Mouse (Mus musculus) heart, postnatal 0 days (tissue): Measurements from ENCODE around the gene Gm45021. TPM values are rescaled to one million over a fixed set of nuclear protein-coding genes. Genes with fewer than 3 reads are reported as not detected.
A peak's percentile ranks its signal among the peaks of the same experiment; 100 is the strongest.

Experiments used
- ATAC-seq: fragments of 200-750 bp; cut with Nextera tagmentation; 2 replicates; pipeline ENCODE4 v1.8.0; 2017; ENCODE audit warnings: low read depth, moderate number of reproducible peaks, moderate library complexity; ENCODE audit not compliant: insufficient read depth
- DNase-seq: peaks from one replicate; pipeline ENCODE4 v3.0.0-alpha.2; 2016; ENCODE audit warnings: low spot score
- H3K27ac ChIP-seq: fragments of 300-500 bp; sonication (generic); 2 replicates; pipeline ENCODE4 v1.5.1; 2014; ENCODE audit warnings: low read depth, mild to moderate bottlenecking
- H3K27me3 ChIP-seq: fragments of 300-500 bp; sonication (generic); 2 replicates; pipeline ENCODE4 v1.6.1; 2014; ENCODE audit warnings: low read length, mixed read lengths; ENCODE audit not compliant: control insufficient read depth, insufficient read depth
- H3K36me3 ChIP-seq: fragments of 300-500 bp; sonication (generic); replicated peaks from 2 replicates; pipeline ENCODE4 v1.6.1; 2014; ENCODE audit warnings: low read length, mixed read lengths; ENCODE audit not compliant: control insufficient read depth, insufficient read depth
- H3K4me1 ChIP-seq: fragments of 300-500 bp; sonication (generic); 2 replicates; pipeline ENCODE4 v1.6.1; 2014; ENCODE audit warnings: antibody characterized with exemption; ENCODE audit not compliant: control insufficient read depth, insufficient read depth
- H3K4me2 ChIP-seq: fragments of 300-500 bp; sonication (generic); 2 replicates; pipeline ENCODE4 v1.6.1; 2014; ENCODE audit warnings: low read depth, mild to moderate bottlenecking, low read length, moderate library complexity
- H3K4me3 ChIP-seq: fragments of 300-500 bp; sonication (generic); 2 replicates; pipeline ENCODE4 v1.5.1; 2014; ENCODE audit warnings: low read depth, low read length
- H3K9ac ChIP-seq: fragments of 300-500 bp; sonication (generic); replicated peaks from 2 replicates; pipeline ENCODE4 v1.6.1; 2014; ENCODE audit warnings: low read depth, low read length, mixed read lengths
- H3K9me3 ChIP-seq: fragments of 300-500 bp; sonication (generic); replicated peaks from 2 replicates; pipeline ENCODE4 v1.6.1; 2016; ENCODE audit warnings: low read length; ENCODE audit not compliant: control insufficient read depth
- CTCF ChIP-seq: IDR thresholded peaks from 2 replicates; pipeline ENCODE4 v1.5.1; 2016; ENCODE audit warnings: antibody characterized with exemption, control low read depth, low read depth
- EP300 ChIP-seq: IDR thresholded peaks from 2 replicates; pipeline ENCODE4 v1.6.1; 2016; ENCODE audit warnings: antibody characterized with exemption, low read depth
- WGBS: fragments of 180-500 bp; shearing (Covaris S2); extraction: QIAGEN DNeasy Blood & Tissue Kit; methylation state at CpG from one replicate; pipeline ENCODE4 v1.1.7; 2014; 5-methylcytosine and 5-hydroxymethylcytosine counted together
- polyA plus RNA-seq: library from polyadenylated mRNA; unstranded; fragments of >200 nt; fragmentation: Nextera tagmentation; extraction: Ambion mirVana; gene quantifications from 2 replicates; pipeline ENCODE4 v1.2.1, GENCODE M21; 2015
- total RNA-seq: library from RNA; depleted of rRNA; stranded (reverse); fragments of >200 nt; gene quantifications from 2 replicates; pipeline ENCODE4 v1.2.3, GENCODE M21; 2014; ENCODE audit warnings: low replicate concordance; rRNA removed

Gene Gm45021
- total and polyA plus RNA-seq, 2 experiments from 2014 or later = not detected

DNA sequence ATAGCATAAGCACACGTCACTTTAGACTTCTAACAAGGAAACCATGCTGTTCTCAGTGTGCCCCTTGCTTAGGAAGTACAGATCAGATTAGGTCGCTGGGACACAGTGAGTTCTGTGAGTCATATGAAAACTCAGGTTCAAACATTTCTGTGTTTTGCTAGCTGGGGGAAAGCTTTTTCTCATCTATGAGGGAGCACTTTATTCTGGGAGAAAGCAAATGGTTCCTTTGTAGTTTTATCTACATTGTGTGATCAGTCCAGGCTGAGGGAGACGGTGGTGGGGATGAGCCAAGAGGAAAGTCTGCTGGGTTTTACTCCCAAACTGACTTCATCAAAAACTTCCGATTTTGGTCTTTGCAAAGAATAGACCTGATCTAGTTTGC, 56.9 kb downstream of the Gm45021 start:
- Histone ChIP-seq H3K4me1 (no peaks in the 10 kb centered on the region; the same call in 1 of the 2 replicates), H3K9me3 (no peaks in the 10 kb centered on the region), H3K9ac (no peak overlapping the region), H3K27ac (no peak overlapping the region), H3K4me3 (no peak overlapping the region), H3K27me3 (no peaks in the 10 kb centered on the region), H3K36me3 (0 out of 2 replicates have a peak, but pooled peaks cover 5% of the 10 kb centered on the region), H3K4me2 (no peak overlapping the region)
- no peak for TF ChIP-seq EP300
- TF ChIP-seq CTCF = no peak
- 61% methylated on average over 4 of the region's 4 CpGs for WGBS
- no peak for DNase-seq
- no peak for ATAC-seq

DNA sequence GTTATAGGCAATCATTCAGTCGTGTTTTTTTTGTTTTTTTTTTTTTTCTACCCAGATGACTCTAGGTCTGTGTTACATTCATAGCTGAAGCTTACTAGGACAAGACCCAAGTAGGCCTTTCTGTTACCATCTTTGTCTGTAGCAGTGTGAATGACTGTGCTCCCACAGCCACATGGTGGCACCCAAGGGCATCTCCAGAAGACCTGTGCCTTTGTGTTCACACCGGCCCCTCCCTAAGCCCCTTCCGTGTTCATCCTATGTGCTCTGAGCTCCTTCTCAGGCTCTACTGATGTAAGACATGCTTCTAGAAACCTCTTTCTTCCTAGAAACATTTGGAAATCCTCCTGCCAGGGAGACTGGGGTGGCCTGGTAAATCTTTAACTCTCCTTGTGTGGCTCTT, 57.6 kb downstream of the Gm45021 start, which contains the start of gene Gimap8:
Gene Gimap8 (plus strand): TSS at position 240 of the 400 bp plus-strand sequence.
- H3K9me3 ChIP-seq = no peaks in the 10 kb centered on the region
- ATAC-seq (peak; percentile 70), DNase-seq (peak; percentile 61)
- H3K4me2 ChIP-seq = peak within 1 kb of the TSS; percentile 49
- 31% methylated on average over 3 of the region's 3 CpGs for WGBS
- no peaks in the 10 kb centered on the region for H3K27me3 ChIP-seq
- H3K36me3 ChIP-seq = 0 out of 2 replicates have a peak, but pooled peaks cover 5% of the 10 kb centered on the region
- H3K27ac ChIP-seq = peak within 1 kb of the TSS; percentile 48; the same call in 1 of the 2 replicates
- H3K4me3 ChIP-seq = peak within 1 kb of the TSS; percentile 25
- no peaks in the 10 kb centered on the region; the same call in 1 of the 2 replicates for H3K4me1 ChIP-seq
- TF ChIP-seq CTCF (peak; percentile 63), EP300 (no peak)
- peak within 1 kb of the TSS; percentile 26; the same call in 1 of the 2 replicates for H3K9ac ChIP-seq

DNA sequence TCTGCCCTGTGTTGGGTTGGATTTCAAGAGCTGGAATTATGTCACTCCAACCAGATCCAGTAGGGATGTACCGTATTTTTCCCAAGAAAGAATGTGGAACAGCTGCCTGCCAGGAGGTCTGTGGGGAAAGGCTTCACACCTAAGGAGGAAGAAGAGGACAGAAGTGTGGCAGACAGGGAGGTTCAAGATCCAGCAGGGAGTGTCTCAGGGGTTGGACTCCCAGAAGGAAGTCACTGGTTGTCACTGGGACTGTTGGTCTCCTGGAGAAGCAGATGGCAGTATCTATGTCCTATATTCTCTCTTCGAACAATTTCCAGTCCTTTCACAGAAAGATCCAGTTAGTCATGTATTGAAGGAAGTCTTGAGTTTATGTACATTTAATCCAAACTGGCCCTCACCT, 58.2 kb downstream of the Gm45021 start:
- H3K4me3 ChIP-seq = peak overlapping the region; percentile 25
- H3K4me2 ChIP-seq = peak overlapping the region; percentile 49
- H3K27me3 ChIP-seq = no peaks in the 10 kb centered on the region
- 73% methylated on average over 2 of the region's 2 CpGs for WGBS
- H3K27ac ChIP-seq = peak overlapping the region; percentile 48; the same call in 1 of the 2 replicates
- no peaks in the 10 kb centered on the region; the same call in 1 of the 2 replicates for H3K4me1 ChIP-seq
- 0 out of 2 replicates have a peak, but pooled peaks cover 5% of the 10 kb centered on the region for H3K36me3 ChIP-seq
- H3K9ac ChIP-seq = peak overlapping the region; percentile 26; the same call in 1 of the 2 replicates
- ATAC-seq = no peak
- no peak for TF ChIP-seq CTCF
- TF ChIP-seq EP300 = no peak
- no peak for DNase-seq
- no peaks in the 10 kb centered on the region for H3K9me3 ChIP-seq

DNA sequence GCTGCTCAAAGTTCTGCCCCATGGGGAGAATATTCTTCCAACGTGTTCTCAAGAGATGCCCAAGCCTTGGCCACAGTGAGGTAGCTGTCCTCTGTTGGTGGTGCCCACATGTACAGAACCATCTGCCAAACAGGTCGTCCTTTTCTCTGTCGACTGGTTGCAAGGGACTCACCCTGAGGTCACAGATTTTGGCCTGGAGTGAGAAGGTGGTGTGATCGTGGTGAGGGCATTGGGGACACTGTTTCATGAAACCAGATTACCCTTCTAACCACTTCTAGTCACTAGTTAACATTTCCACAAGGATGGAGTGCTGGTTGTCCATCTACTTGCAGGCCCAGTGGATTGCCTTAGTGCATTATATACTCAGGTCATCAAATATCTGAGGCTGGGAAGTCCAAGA, 59.4 kb downstream of the Gm45021 start:
- no peak overlapping the region for H3K27ac ChIP-seq
- 0 out of 2 replicates have a peak, but pooled peaks cover 5% of the 10 kb centered on the region for H3K36me3 ChIP-seq
- WGBS = 79% methylated on average over 4 of the region's 4 CpGs
- no peaks in the 10 kb centered on the region; the same call in 1 of the 2 replicates for H3K4me1 ChIP-seq
- H3K9me3 ChIP-seq = no peaks in the 10 kb centered on the region
- H3K4me3 ChIP-seq = no peak overlapping the region
- no peak for ATAC-seq
- H3K9ac ChIP-seq = no peak overlapping the region
- no peak for DNase-seq
- no peaks in the 10 kb centered on the region for H3K27me3 ChIP-seq
- no peak for TF ChIP-seq EP300
- TF ChIP-seq CTCF = no peak
- no peak overlapping the region for H3K4me2 ChIP-seq

DNA sequence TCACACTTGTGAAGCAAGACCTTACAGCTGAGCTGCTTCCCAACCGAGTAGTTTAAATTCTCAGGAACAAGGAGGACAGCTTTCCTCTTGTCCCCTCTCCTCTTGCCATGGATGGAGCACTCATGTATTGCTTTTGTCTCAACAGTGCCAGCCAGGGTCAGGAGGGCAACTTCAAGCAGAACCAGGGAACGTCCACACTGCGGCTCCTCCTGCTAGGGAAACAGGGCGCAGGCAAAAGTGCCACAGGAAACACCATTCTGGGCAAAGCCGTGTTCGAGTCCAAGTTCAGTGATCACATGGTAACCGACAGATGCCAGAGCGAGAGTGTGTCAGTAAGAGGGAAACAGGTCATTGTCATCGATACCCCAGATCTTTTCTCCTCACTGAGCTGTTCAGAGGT, 60.6 kb downstream of the Gm45021 start:
- Histone ChIP-seq H3K4me1 (no peaks in the 10 kb centered on the region; the same call in 1 of the 2 replicates), H3K36me3 (0 out of 2 replicates have a peak, but pooled peaks cover 5% of the 10 kb centered on the region), H3K27me3 (no peaks in the 10 kb centered on the region), H3K4me3 (no peak overlapping the region), H3K27ac (no peak overlapping the region), H3K9ac (no peak overlapping the region), H3K4me2 (no peak overlapping the region), H3K9me3 (no peaks in the 10 kb centered on the region)
- WGBS = 85% methylated on average over 9 of the region's 9 CpGs
- no peak for TF ChIP-seq CTCF
- TF ChIP-seq EP300 = no peak
- no peak for DNase-seq
- no peak for ATAC-seq

DNA sequence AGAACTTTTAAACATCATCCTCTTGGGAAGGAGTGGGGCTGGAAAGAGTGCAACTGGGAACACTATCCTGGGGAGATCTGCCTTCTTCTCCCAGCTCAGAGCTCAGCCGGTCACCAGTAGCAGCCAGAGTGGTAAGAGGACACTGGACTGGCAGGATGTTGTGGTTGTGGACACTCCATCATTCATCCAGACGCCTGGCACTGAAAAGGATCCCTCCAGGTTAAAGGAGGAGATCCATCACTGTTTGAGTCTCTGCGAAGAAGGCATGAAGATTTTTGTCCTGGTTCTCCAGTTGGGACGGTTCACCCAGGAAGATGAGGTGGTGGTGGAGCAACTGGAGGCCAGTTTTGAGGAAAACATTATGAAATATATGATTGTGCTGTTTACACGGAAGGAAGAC, 69.3 kb downstream of the Gm45021 start:
- DNase-seq = no peak
- Histone ChIP-seq H3K4me2 (no peak overlapping the region), H3K4me3 (no peak overlapping the region), H3K27me3 (no peaks in the 10 kb centered on the region), H3K9me3 (no peaks in the 10 kb centered on the region), H3K9ac (no peak overlapping the region), H3K4me1 (no peaks in the 10 kb centered on the region), H3K27ac (no peak overlapping the region), H3K36me3 (no peaks in the 10 kb centered on the region)
- TF ChIP-seq EP300 (no peak), CTCF (no peak)
- 75% methylated on average over 5 of the region's 5 CpGs for WGBS
- ATAC-seq = no peak

Other genes starting within 250 kb of the Gm45021 start
- 26.8 and 33.8 TPM in 2 replicates for gene Krba1, start 194.0 kb upstream of the Gm45021 start, total RNA-seq
- 11.7 and 14.8 TPM in 2 replicates for gene Krba1, start 194.0 kb upstream of the Gm45021 start, polyA plus RNA-seq
- 20.2 and 27.4 TPM in 2 replicates for gene Zfp467, start 143.8 kb upstream of the Gm45021 start, total RNA-seq
- 22.1 and 24.6 TPM in 2 replicates for gene Zfp467, start 143.8 kb upstream of the Gm45021 start, polyA plus RNA-seq
- 1.0 and 3.4 TPM in 2 replicates for gene Sspo, start 141.4 kb upstream of the Gm45021 start, total RNA-seq
- gene Sspo, start 141.4 kb upstream of the Gm45021 start, polyA plus RNA-seq = 0.15 TPM in 2 replicates
- 10.5 and 17.2 TPM in 2 replicates for gene Atp6v0e2, start 52.0 kb upstream of the Gm45021 start, total RNA-seq
- 13.0 and 15.4 TPM in 2 replicates for gene Atp6v0e2, start 52.0 kb upstream of the Gm45021 start, polyA plus RNA-seq
- 3.9 and 7.6 TPM in 2 replicates for gene Lrrc61, start 34.8 kb upstream of the Gm45021 start, total RNA-seq
- 3.8 and 5.8 TPM in 2 replicates for gene Lrrc61, start 34.8 kb upstream of the Gm45021 start, polyA plus RNA-seq
- 56.8 and 72.8 TPM in 2 replicates for gene Rarres2, start 16.8 kb upstream of the Gm45021 start, total RNA-seq
- gene Rarres2, start 16.8 kb upstream of the Gm45021 start, polyA plus RNA-seq = 65.7 and 71.8 TPM in 2 replicates
- gene Repin1, start 4.3 kb downstream of the Gm45021 start, total RNA-seq = 49.7 and 50.3 TPM in 2 replicates
- 16.6 and 17.5 TPM in 2 replicates for gene Repin1, start 4.3 kb downstream of the Gm45021 start, polyA plus RNA-seq
- not detected in 2 replicates for gene Gm44965, start 4.3 kb downstream of the Gm45021 start, total RNA-seq
- not detected in 2 replicates for gene Gm44965, start 4.3 kb downstream of the Gm45021 start, polyA plus RNA-seq
- 4.0 and 5.1 TPM in 2 replicates for gene Zfp775, start 12.5 kb downstream of the Gm45021 start, total RNA-seq
- 5.7 and 7.6 TPM in 2 replicates for gene Zfp775, start 12.5 kb downstream of the Gm45021 start, polyA plus RNA-seq
- 0.38 TPM in 1 of 2 replicates, not detected in the other for gene AI854703, start 37.2 kb downstream of the Gm45021 start, total RNA-seq
- gene AI854703, start 37.2 kb downstream of the Gm45021 start, polyA plus RNA-seq = 0.73 and 0.87 TPM in 2 replicates
- gene Gimap8, start 57.6 kb downstream of the Gm45021 start, total RNA-seq = 0.15 and 3.2 TPM in 2 replicates
- gene Gimap8, start 57.6 kb downstream of the Gm45021 start, polyA plus RNA-seq = 2.6 and 2.7 TPM in 2 replicates
- gene Gimap9, start 86.5 kb downstream of the Gm45021 start, total RNA-seq = 1.8 and 4.6 TPM in 2 replicates
- 4.7 and 5.7 TPM in 2 replicates for gene Gimap9, start 86.5 kb downstream of the Gm45021 start, polyA plus RNA-seq
- gene Gimap4, start 94.9 kb downstream of the Gm45021 start, total RNA-seq = 23.0 and 27.1 TPM in 2 replicates
- 37.4 and 43.8 TPM in 2 replicates for gene Gimap4, start 94.9 kb downstream of the Gm45021 start, polyA plus RNA-seq
- gene Gimap6, start 118.6 kb downstream of the Gm45021 start, total RNA-seq = 38.5 and 39.3 TPM in 2 replicates
- 40.4 and 41.1 TPM in 2 replicates for gene Gimap6, start 118.6 kb downstream of the Gm45021 start, polyA plus RNA-seq
- not detected in 2 replicates for gene Gm28053, start 129.0 kb downstream of the Gm45021 start, total RNA-seq
- 3.0 and 4.1 TPM in 2 replicates for gene Gm28053, start 129.0 kb downstream of the Gm45021 start, polyA plus RNA-seq
- not detected in 2 replicates for gene Gimap7, start 129.0 kb downstream of the Gm45021 start, total RNA-seq
- gene Gimap7, start 129.0 kb downstream of the Gm45021 start, polyA plus RNA-seq = not detected in 2 replicates
- gene Gimap1, start 149.4 kb downstream of the Gm45021 start, total RNA-seq = 14.5 and 19.7 TPM in 2 replicates
- 22.7 and 23.1 TPM in 2 replicates for gene Gimap1, start 149.4 kb downstream of the Gm45021 start, polyA plus RNA-seq
- 8.4 and 46.7 TPM in 2 replicates for gene Gimap5, start 156.6 kb downstream of the Gm45021 start, total RNA-seq
- gene Gimap5, start 156.6 kb downstream of the Gm45021 start, polyA plus RNA-seq = 8.4 and 12.2 TPM in 2 replicates
- not detected in 2 replicates for gene Gimap3, start 181.2 kb downstream of the Gm45021 start, total RNA-seq
- gene Gimap3, start 181.2 kb downstream of the Gm45021 start, polyA plus RNA-seq = 0.08 TPM in 1 of 2 replicates, not detected in the other